Mouse (Mus musculus) forebrain, embryonic 14.5 days (tissue): ENCODE measurements around the gene Tma7. TPM values are rescaled to one million over a fixed set of nuclear protein-coding genes. Genes with fewer than 3 reads are reported as not detected.
A peak's percentile ranks its signal among the peaks of the same experiment; 100 is the strongest.

Source experiments
- ATAC-seq: fragments of 200-750 bp; cut with Nextera tagmentation; 2 replicates; pipeline ENCODE4 v1.8.0; 2017; ENCODE audit warnings: mild to moderate bottlenecking, moderate library complexity
- DNase-seq: peaks from one replicate; pipeline ENCODE4 v3.0.0-alpha.2; 2015; ENCODE audit warnings: low spot score
- H3K27ac ChIP-seq: fragments of 300-500 bp; sonication (generic); 2 replicates; pipeline ENCODE4 v1.5.1; 2014; ENCODE audit warnings: low read depth, mild to moderate bottlenecking, control low read depth, low read length, moderate library complexity
- H3K27me3 ChIP-seq: fragments of 300-500 bp; sonication (generic); replicated peaks from 2 replicates; pipeline ENCODE4 v1.6.1; 2014; ENCODE audit warnings: low read length, control low read depth, mixed read lengths; ENCODE audit not compliant: control insufficient read depth, insufficient read depth
- H3K36me3 ChIP-seq: fragments of 300-500 bp; sonication (generic); 2 replicates; pipeline ENCODE4 v1.6.1; 2014; ENCODE audit warnings: low read length, control low read depth; ENCODE audit not compliant: control insufficient read depth, insufficient read depth
- H3K4me1 ChIP-seq: fragments of 300-500 bp; sonication (generic); 2 replicates; pipeline ENCODE4 v1.6.1; 2014; ENCODE audit warnings: antibody characterized with exemption, low read length, control low read depth; ENCODE audit not compliant: control insufficient read depth, insufficient read depth
- H3K4me2 ChIP-seq: fragments of 300-500 bp; sonication (generic); 2 replicates; pipeline ENCODE4 v1.6.1; 2014; ENCODE audit warnings: mild to moderate bottlenecking, control low read depth, low read length
- H3K4me3 ChIP-seq: fragments of 300-500 bp; sonication (generic); 2 replicates; pipeline ENCODE4 v1.5.1; 2014; ENCODE audit warnings: low read depth, low read length, control low read depth
- H3K9ac ChIP-seq: fragments of 300-500 bp; sonication (generic); 2 replicates; pipeline ENCODE4 v1.6.1; 2014; ENCODE audit warnings: mild to moderate bottlenecking, low read length, control low read depth, moderate library complexity
- H3K9me3 ChIP-seq: fragments of 300-500 bp; sonication (generic); replicated peaks from 2 replicates; pipeline ENCODE4 v1.6.1; 2016; ENCODE audit warnings: low read length, control low read depth, mixed read lengths; ENCODE audit not compliant: control insufficient read depth
- WGBS: fragments of 180-500 bp; shearing (Covaris S2); extraction: QIAGEN DNeasy Blood & Tissue Kit; methylation state at CpG from one replicate; pipeline ENCODE4 v1.1.7; 2014; 5-methylcytosine and 5-hydroxymethylcytosine counted together
- polyA plus RNA-seq: library from polyadenylated mRNA; unstranded; fragments of >200 nt; fragmentation: Nextera tagmentation; extraction: Ambion mirVana; gene quantifications from 2 replicates; pipeline ENCODE4 v1.2.1, GENCODE M21; 2014

The Tma7 gene
- polyA plus RNA-seq, result 652 and 758 TPM in 2 replicates

DNA sequence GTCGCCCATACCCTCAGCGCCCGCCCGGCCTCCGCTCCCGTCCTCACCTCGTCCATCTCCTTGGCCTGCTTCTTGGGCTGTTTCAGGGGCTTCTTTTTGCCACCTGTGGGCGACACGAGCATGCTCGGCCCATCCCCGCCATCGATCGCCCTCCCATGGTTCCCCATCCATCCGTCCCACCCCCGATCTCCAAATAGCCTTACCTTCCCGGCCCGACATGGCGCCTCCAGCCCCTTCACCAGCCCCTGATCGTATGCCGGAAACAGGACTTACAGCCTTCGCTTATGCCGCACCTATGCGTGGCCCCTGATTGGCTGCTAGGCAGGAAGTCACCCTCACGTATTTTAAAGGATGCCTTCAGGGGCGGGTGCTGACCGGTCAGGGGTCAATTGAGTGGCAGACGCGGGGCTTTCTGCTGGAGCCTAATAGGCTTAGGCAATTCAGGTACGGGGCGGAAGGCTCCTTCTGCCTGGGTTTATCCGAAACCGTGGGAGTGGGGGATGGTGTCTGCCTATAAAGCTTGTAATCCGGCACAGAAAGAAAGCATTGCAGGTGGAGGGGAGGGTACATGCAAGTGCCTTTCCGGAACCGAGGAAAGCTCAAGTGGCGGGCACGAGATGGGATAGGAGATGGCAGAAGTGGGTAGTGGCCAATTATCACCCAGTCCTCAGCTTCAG, at the start of gene Tma7, which contains the start of gene Ccdc51:
Tma7 (minus strand) TSS at position 464 of the 677 bp plus-strand sequence.
Ccdc51 (plus strand) TSS at position 370 of the 677 bp plus-strand sequence.
- Histone ChIP-seq H3K9me3 (no peaks in the 10 kb centered on the region), H3K4me3 (peak within 1 kb of the TSS; percentile 78), H3K4me1 (peaks cover 12% of the 10 kb centered on the region), H3K36me3 (peaks cover 23% of the 10 kb centered on the region), H3K9ac (peak within 1 kb of the TSS; percentile 87), H3K27me3 (no peaks in the 10 kb centered on the region), H3K27ac (peak within 1 kb of the TSS; percentile 54; the same call in 1 of the 2 replicates), H3K4me2 (peak within 1 kb of the TSS; percentile 90)
- ATAC-seq (peak; percentile 98), DNase-seq (peak; percentile 92)
- under 1% methylated on average over 37 of the region's 37 CpGs for WGBS

- H3K27me3 ChIP-seq, result no peaks in the 10 kb centered on the region
- no peaks in the 10 kb centered on the region for H3K4me1 ChIP-seq
- H3K4me3 ChIP-seq, result no peak overlapping the region
- no peak overlapping the region for H3K27ac ChIP-seq
- H3K36me3 ChIP-seq, result no peaks in the 10 kb centered on the region
- no peak overlapping the region for H3K9ac ChIP-seq
- no peak for ATAC-seq
- DNase-seq, result no peak
- H3K9me3 ChIP-seq, result no peaks in the 10 kb centered on the region
- 91% methylated on average over 5 of the region's 5 CpGs for WGBS
- H3K4me2 ChIP-seq, result no peak overlapping the region
Observed at GRCm38 (mm10) chr9:109130076-109130475, 47.7 kb upstream of the Tma7 start.

GRCm38 (mm10) chr9:109128211-109128610, 45.8 kb upstream of the Tma7 start:
- peak; percentile 38 for DNase-seq
- WGBS, result 53% methylated on average over 3 of the region's 3 CpGs
- Histone ChIP-seq H3K9me3 (no peaks in the 10 kb centered on the region), H3K4me1 (no peaks in the 10 kb centered on the region), H3K4me3 (no peak overlapping the region), H3K27ac (no peak overlapping the region), H3K4me2 (no peak overlapping the region), H3K27me3 (no peaks in the 10 kb centered on the region), H3K36me3 (no peaks in the 10 kb centered on the region), H3K9ac (no peak overlapping the region)
- no peak for ATAC-seq

DNA sequence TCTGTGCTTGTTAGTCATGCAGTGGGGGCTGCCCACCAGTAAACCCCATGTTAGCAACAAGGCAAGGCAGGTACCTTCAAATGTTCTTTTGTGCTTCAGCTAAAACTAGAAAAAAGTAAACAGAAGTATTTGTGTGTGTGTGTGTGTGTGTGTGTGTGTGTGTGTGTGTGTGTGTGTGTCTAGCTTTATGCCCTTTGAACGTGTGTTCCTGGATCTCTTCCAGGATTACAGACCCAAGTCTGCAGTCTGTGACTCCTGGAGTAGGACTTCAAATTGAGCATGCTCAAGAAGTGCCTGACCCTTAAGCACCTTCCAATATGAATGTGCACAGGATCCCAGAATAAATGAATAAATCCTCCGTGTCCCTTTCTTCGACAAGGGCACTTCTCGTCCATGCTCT, 44.7 kb upstream of the Tma7 start:
- no peak for ATAC-seq
- Histone ChIP-seq H3K9ac (no peak overlapping the region), H3K4me2 (no peak overlapping the region), H3K27ac (no peak overlapping the region), H3K27me3 (no peaks in the 10 kb centered on the region), H3K9me3 (no peaks in the 10 kb centered on the region), H3K36me3 (no peaks in the 10 kb centered on the region), H3K4me1 (no peaks in the 10 kb centered on the region), H3K4me3 (no peak overlapping the region)
- no peak for DNase-seq
- WGBS, result 76% methylated on average over 4 of the region's 4 CpGs

DNA sequence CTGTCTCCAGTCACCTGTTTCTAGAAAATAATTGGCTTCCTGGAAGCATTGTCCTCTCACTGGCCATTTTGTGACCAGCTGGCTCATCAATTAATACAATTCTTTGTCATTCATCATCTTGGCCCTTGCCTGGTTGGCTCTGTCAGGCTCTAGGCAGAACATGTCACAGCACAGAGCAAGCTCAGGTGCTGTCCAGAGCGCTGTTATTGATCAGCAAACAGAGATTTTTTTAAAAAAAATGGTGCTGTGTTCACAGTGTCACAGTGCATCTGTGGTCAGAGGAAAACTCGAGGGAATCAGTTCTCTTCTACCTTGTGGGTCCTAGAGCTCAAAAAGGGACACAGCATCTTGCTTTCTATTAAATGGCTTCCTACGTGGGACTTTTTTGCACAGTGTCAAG, 43.1 kb upstream of the Tma7 start:
- Histone ChIP-seq H3K27me3 (no peaks in the 10 kb centered on the region), H3K4me2 (no peak overlapping the region), H3K9me3 (no peaks in the 10 kb centered on the region), H3K4me3 (no peak overlapping the region), H3K27ac (no peak overlapping the region), H3K36me3 (0 out of 2 replicates have a peak, but pooled peaks cover 2% of the 10 kb centered on the region), H3K4me1 (no peaks in the 10 kb centered on the region), H3K9ac (no peak overlapping the region)
- ATAC-seq (no peak), DNase-seq (no peak)
- 79% methylated on average over 3 of the region's 3 CpGs for WGBS

DNA sequence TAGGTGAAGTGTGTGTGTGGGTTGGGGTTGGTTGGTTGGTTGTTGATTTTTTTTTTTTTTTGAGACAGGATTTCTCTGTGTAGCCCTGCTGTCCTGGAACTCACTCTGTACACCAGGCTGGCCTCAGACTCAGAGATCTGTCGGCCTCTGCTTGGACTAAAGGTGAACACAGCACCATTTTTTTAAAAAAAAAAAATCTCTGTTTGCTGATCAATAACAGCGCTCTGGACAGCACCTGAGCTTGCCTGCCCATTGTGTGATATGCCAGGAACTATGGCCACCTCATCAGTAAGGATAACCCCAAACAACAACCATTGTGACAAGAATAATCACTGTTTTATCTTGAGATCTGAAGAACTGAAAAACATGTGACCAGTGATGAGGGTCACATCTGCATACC, 42.7 kb upstream of the Tma7 start:
- WGBS, result 83% methylated on average over 2 of the region's 2 CpGs
- no peaks in the 10 kb centered on the region for H3K27me3 ChIP-seq
- no peak overlapping the region for H3K4me2 ChIP-seq

GRCm38 (mm10) chr9:109124164-109124563, 41.8 kb upstream of the Tma7 start:
- Histone ChIP-seq H3K4me3 (no peak overlapping the region), H3K4me2 (no peak overlapping the region), H3K27me3 (no peaks in the 10 kb centered on the region), H3K27ac (no peak overlapping the region), H3K4me1 (no peaks in the 10 kb centered on the region), H3K9me3 (no peaks in the 10 kb centered on the region), H3K9ac (no peak overlapping the region), H3K36me3 (peaks cover 11% of the 10 kb centered on the region)
- DNase-seq (no peak), ATAC-seq (no peak)
- 95% methylated on average over 3 of the region's 3 CpGs for WGBS

More for the DNA sequence above, 42.7 kb upstream of the Tma7 start:
- Histone ChIP-seq H3K4me3 (no peak overlapping the region), H3K9ac (no peak overlapping the region), H3K9me3 (no peaks in the 10 kb centered on the region), H3K4me1 (no peaks in the 10 kb centered on the region), H3K36me3 (peaks cover 2% of the 10 kb centered on the region; the same call in 1 of the 2 replicates), H3K27ac (no peak overlapping the region)
- no peak for ATAC-seq
- no peak for DNase-seq

DNA sequence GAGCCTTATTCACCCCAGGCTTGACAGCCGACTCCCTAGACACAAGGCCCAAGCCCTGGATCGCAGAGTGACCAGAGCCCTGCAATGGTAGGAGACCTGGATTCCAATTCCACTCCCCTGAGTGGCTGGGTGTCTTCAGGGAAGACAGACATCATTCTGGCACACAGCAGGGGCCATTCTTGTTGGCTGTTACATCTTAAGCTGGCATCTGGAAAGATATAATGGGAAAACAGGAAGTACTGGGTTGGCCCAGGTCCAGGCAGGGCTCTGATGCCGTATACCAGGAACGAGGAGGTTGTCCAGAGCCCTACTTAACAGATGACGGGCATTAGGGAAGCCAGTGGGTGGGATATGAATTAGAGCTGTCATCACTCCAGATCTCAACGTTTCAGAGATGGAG, 40.9 kb upstream of the Tma7 start:
- ATAC-seq (no peak), DNase-seq (peak; percentile 20)
- no peak overlapping the region for H3K4me3 ChIP-seq
- no peaks in the 10 kb centered on the region for H3K27me3 ChIP-seq
- no peak overlapping the region for H3K27ac ChIP-seq
- no peaks in the 10 kb centered on the region for H3K9me3 ChIP-seq
- no peak overlapping the region for H3K9ac ChIP-seq
- peaks cover 20% of the 10 kb centered on the region for H3K36me3 ChIP-seq
- H3K4me2 ChIP-seq, result no peak overlapping the region
- H3K4me1 ChIP-seq, result no peaks in the 10 kb centered on the region
- WGBS, result 59% methylated on average over 6 of the region's 6 CpGs

DNA sequence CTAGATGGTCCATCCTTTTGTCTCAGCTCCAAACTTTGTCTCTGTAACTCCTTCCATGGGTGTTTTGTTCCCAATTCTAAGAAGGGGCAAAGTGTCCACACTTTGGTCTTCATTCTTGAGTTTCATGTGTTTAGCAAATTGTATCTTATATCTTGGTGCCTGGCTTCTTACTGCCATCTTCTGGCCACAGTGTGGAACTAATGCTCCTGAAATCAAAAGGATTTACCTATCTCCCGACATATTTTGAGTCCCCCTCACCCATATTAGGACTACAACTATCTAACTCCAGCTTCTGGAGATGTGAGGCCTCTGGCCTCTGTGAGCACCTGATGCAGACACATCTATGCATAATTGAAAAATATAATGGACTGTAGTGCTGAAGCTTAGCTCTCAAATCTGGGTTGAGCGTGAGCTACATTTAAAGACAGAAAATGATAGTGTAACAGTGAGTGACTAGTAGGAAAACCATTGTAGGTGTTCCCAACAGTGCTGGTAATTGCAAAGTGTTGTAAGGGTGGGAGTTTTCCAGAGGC, 40.2 kb upstream of the Tma7 start:
- 44% methylated on average over 2 of the region's 2 CpGs for WGBS
- no peaks in the 10 kb centered on the region for H3K9me3 ChIP-seq
- peaks cover 26% of the 10 kb centered on the region for H3K36me3 ChIP-seq
- H3K4me2 ChIP-seq, result no peak overlapping the region
- H3K4me3 ChIP-seq, result no peak overlapping the region
- no peaks in the 10 kb centered on the region for H3K27me3 ChIP-seq
- H3K9ac ChIP-seq, result no peak overlapping the region
- H3K4me1 ChIP-seq, result no peaks in the 10 kb centered on the region
- no peak overlapping the region for H3K27ac ChIP-seq
- peak; percentile 72 for DNase-seq
- peak; percentile 21; the same call in 1 of the 2 replicates for ATAC-seq
